Mouse (Mus musculus) forebrain, embryonic 10.5 days (tissue): ENCODE measurements around the gene Trpm8. TPM values are rescaled to one million over a fixed set of nuclear protein-coding genes. Genes with fewer than 3 reads are reported as not detected.

Experiments used
- DNase-seq: peaks from one replicate; pipeline ENCODE4 v3.0.0-alpha.2; 2017; ENCODE audit warnings: low spot score; ENCODE audit errors: extremely low spot score
- H3K27ac ChIP-seq: fragments of 300-500 bp; sonication (generic); 2 replicates; pipeline ENCODE4 v1.5.1; 2016; ENCODE audit warnings: mild to moderate bottlenecking
- H3K27me3 ChIP-seq: fragments of 300-500 bp; sonication (generic); 2 replicates; pipeline ENCODE4 v1.6.1; 2016; ENCODE audit warnings: mild to moderate bottlenecking; ENCODE audit not compliant: poor library complexity, severe bottlenecking
- H3K36me3 ChIP-seq: fragments of 300-500 bp; sonication (generic); replicated peaks from 2 replicates; pipeline ENCODE4 v1.6.1; 2016; ENCODE audit warnings: mild to moderate bottlenecking, moderate library complexity
- H3K4me1 ChIP-seq: fragments of 300-500 bp; sonication (generic); 2 replicates; pipeline ENCODE4 v1.6.1; 2016
- H3K4me3 ChIP-seq: fragments of 300-500 bp; sonication (generic); 2 replicates; pipeline ENCODE4 v1.5.1; 2016; ENCODE audit warnings: mild to moderate bottlenecking, moderate library complexity
- H3K9me3 ChIP-seq: fragments of 300-500 bp; sonication (generic); 2 replicates; pipeline ENCODE4 v1.6.1; 2016; ENCODE audit warnings: mild to moderate bottlenecking, moderate library complexity
- WGBS: fragments of 180-500 bp; shearing (Covaris S2); methylation state at CpG from one replicate; pipeline ENCODE4 v1.1.7; 2016; 5-methylcytosine and 5-hydroxymethylcytosine counted together
- polyA plus RNA-seq: library from polyadenylated mRNA; unstranded; fragments of >200 nt; fragmentation: Nextera tagmentation; extraction: Ambion mirVana; gene quantifications from 2 replicates; pipeline ENCODE4 v1.2.1, GENCODE M21; 2016

The Trpm8 gene
- polyA plus RNA-seq, 1 experiment from 2014 or later = not detected

- Histone ChIP-seq H3K27me3 (no peaks in the 10 kb centered on the region), H3K9me3 (peaks cover 94% of the 10 kb centered on the region), H3K4me1 (no peaks in the 10 kb centered on the region), H3K36me3 (no peaks in the 10 kb centered on the region), H3K4me3 (no peak overlapping the region), H3K27ac (no peak overlapping the region)
- WGBS = 65% methylated on average over 7 of the region's 7 CpGs
- DNase-seq = no peak
These were observed 7.5 kb downstream of the Trpm8 start for GRCm38 (mm10) chr1:88284946-88285320.

DNA sequence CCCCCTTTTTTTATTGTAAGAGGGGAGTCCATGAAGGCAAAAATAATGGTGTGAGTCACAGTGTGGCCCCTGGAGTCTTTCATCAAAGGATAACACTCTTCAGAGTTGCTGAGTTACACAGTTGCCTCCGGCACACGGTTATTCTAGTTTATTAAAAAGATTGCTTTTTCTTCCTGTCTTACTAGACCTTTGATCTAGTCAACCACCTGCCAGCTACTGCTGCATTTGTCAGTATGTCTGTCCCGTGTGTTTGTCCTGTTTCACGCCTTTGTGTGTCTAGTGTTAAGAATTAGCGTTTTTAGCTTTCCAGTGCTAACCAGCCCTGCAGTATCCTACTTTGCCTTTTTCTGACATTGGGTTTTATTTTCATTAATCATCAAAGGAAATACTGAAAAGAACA, 8.2 kb downstream of the Trpm8 start:
- Histone ChIP-seq H3K9me3 (peaks cover 94% of the 10 kb centered on the region), H3K27me3 (no peaks in the 10 kb centered on the region), H3K36me3 (no peaks in the 10 kb centered on the region), H3K4me1 (no peaks in the 10 kb centered on the region), H3K27ac (no peak overlapping the region), H3K4me3 (no peak overlapping the region)
- WGBS = 69% methylated on average over 5 of the region's 5 CpGs
- no peak for DNase-seq

GRCm38 (mm10) chr1:88286136-88286845, 8.8 kb downstream of the Trpm8 start:
- H3K27me3 ChIP-seq = no peaks in the 10 kb centered on the region
- no peak for DNase-seq
- peaks cover 98% of the 10 kb centered on the region for H3K9me3 ChIP-seq
- H3K36me3 ChIP-seq = no peaks in the 10 kb centered on the region
- no peak overlapping the region for H3K27ac ChIP-seq
- H3K4me1 ChIP-seq = no peaks in the 10 kb centered on the region
- no peak overlapping the region for H3K4me3 ChIP-seq
- WGBS = 83% methylated on average over 15 of the region's 15 CpGs

DNA sequence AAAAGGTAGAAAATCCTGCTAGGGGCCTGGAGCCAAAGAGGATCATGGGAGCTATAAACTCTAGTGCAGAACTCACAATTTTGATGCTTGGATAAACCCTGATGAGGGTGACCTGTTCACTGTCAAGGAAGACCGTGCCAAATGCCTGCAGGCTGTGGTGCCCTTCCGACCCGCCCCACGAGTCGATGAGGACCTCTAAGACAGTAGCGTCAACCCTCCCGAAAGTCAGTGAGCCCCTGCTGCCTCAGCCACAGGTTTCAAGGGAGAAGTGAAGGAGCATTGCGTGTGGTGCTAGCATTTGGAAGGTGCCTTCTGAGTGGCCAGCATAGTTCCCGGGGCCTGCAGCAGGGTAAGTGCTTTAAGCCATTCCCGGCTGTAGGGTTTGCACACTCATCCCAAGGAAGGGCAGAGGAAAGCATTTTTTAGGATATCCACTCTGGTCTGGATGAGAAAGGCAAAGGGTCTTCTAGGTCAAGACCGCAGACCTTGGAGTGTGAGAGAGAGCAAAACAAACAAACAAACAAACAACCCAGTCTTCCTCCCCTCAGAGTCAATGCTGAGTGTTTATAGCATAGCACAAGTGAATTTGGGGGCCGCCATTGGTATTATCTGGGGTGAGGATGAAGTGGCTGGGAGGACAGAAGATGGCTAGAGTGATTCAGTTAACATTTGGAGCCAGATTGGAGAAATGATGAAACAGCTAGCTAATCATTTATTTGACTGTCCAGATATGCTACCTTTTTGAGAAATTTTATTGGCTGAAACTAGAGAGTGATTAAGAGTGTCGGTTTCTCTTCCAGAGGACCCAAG, 9.6 kb downstream of the Trpm8 start:
- Histone ChIP-seq H3K27ac (no peak overlapping the region), H3K4me3 (no peak overlapping the region), H3K36me3 (no peaks in the 10 kb centered on the region), H3K4me1 (no peaks in the 10 kb centered on the region), H3K9me3 (peaks cover 99% of the 10 kb centered on the region), H3K27me3 (no peaks in the 10 kb centered on the region)
- WGBS = 76% methylated on average over 13 of the region's 13 CpGs
- no peak for DNase-seq

GRCm38 (mm10) chr1:88287697-88287980, 10.2 kb downstream of the Trpm8 start:
- H3K27ac ChIP-seq = no peak overlapping the region
- H3K4me3 ChIP-seq = no peak overlapping the region
- no peaks in the 10 kb centered on the region for H3K4me1 ChIP-seq
- no peaks in the 10 kb centered on the region for H3K36me3 ChIP-seq
- peak; percentile 75 for DNase-seq
- H3K9me3 ChIP-seq = peaks cover 97% of the 10 kb centered on the region
- 41% methylated on average over 5 of the region's 5 CpGs for WGBS
- no peaks in the 10 kb centered on the region for H3K27me3 ChIP-seq

GRCm38 (mm10) chr1:88288056-88288788, 10.8 kb downstream of the Trpm8 start:
- no peaks in the 10 kb centered on the region for H3K4me1 ChIP-seq
- 41% methylated on average over 3 of the region's 3 CpGs for WGBS
- no peak for DNase-seq
- no peaks in the 10 kb centered on the region for H3K36me3 ChIP-seq
- no peak overlapping the region for H3K4me3 ChIP-seq
- no peaks in the 10 kb centered on the region for H3K27me3 ChIP-seq
- peaks cover 91% of the 10 kb centered on the region for H3K9me3 ChIP-seq
- no peak overlapping the region for H3K27ac ChIP-seq

- Histone ChIP-seq H3K27ac (no peak overlapping the region), H3K36me3 (no peaks in the 10 kb centered on the region), H3K9me3 (peaks cover 86% of the 10 kb centered on the region), H3K4me3 (no peak overlapping the region), H3K27me3 (no peaks in the 10 kb centered on the region), H3K4me1 (no peaks in the 10 kb centered on the region)
- 73% methylated on average over 3 of the region's 3 CpGs for WGBS
- DNase-seq = no peak
These were observed 11.3 kb downstream of the Trpm8 start for GRCm38 (mm10) chr1:88288789-88289127.

GRCm38 (mm10) chr1:88289152-88289551, 11.7 kb downstream of the Trpm8 start:
- Histone ChIP-seq H3K27me3 (no peaks in the 10 kb centered on the region), H3K9me3 (peaks cover 82% of the 10 kb centered on the region), H3K4me3 (no peak overlapping the region), H3K36me3 (no peaks in the 10 kb centered on the region), H3K4me1 (no peaks in the 10 kb centered on the region), H3K27ac (no peak overlapping the region)
- DNase-seq = no peak
- WGBS = 41% methylated on average over 2 of the region's 2 CpGs

- WGBS = 40% methylated on average over 4 of the region's 4 CpGs
- H3K27me3 ChIP-seq = no peaks in the 10 kb centered on the region
- peaks cover 81% of the 10 kb centered on the region for H3K9me3 ChIP-seq
- H3K27ac ChIP-seq = no peak overlapping the region
- H3K4me3 ChIP-seq = no peak overlapping the region
- DNase-seq = no peak
- no peaks in the 10 kb centered on the region for H3K4me1 ChIP-seq
- no peaks in the 10 kb centered on the region for H3K36me3 ChIP-seq
These were observed 12.5 kb downstream of the Trpm8 start for GRCm38 (mm10) chr1:88289917-88290316.

GRCm38 (mm10) chr1:88290511-88290910, 13.1 kb downstream of the Trpm8 start:
- Histone ChIP-seq H3K9me3 (peaks cover 78% of the 10 kb centered on the region), H3K4me3 (no peak overlapping the region), H3K27ac (no peak overlapping the region), H3K4me1 (no peaks in the 10 kb centered on the region), H3K27me3 (no peaks in the 10 kb centered on the region), H3K36me3 (no peaks in the 10 kb centered on the region)
- 72% methylated on average over 1 of the region's 1 CpGs for WGBS
- no peak for DNase-seq

GRCm38 (mm10) chr1:88291409-88292005, 14.0 kb downstream of the Trpm8 start:
- DNase-seq = peak; percentile 15
- 67% methylated on average over 3 of the region's 3 CpGs for WGBS
- no peak overlapping the region for H3K27ac ChIP-seq
- peaks cover 78% of the 10 kb centered on the region for H3K9me3 ChIP-seq
- H3K4me3 ChIP-seq = no peak overlapping the region
- H3K36me3 ChIP-seq = no peaks in the 10 kb centered on the region
- no peaks in the 10 kb centered on the region for H3K4me1 ChIP-seq
- no peaks in the 10 kb centered on the region for H3K27me3 ChIP-seq

- Histone ChIP-seq H3K4me1 (no peaks in the 10 kb centered on the region), H3K9me3 (peaks cover 78% of the 10 kb centered on the region), H3K27ac (no peak overlapping the region), H3K36me3 (no peaks in the 10 kb centered on the region), H3K27me3 (no peaks in the 10 kb centered on the region), H3K4me3 (no peak overlapping the region)
- peak; percentile 15 for DNase-seq
- WGBS = 55% methylated on average over 2 of the region's 2 CpGs
These were observed 14.6 kb downstream of the Trpm8 start for GRCm38 (mm10) chr1:88292057-88292456.

DNA sequence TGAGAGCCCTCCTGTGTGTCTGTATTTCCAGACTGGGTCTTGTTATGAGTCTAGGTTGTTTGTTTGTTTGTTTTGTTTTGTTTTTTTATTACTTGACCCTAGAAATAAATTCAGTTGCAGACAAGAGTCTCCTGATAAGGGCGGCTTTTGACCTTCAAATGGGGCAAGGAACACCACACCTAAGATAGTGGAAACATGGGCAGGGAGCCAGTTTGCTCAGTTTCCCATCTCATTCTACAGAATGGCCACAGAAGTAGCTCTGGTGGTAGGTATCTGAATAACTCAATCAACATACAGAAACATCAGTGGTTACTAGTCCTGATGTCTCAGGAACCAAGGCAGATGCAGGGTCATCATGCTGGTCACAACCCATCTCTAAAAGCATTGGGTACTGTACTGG, 17.2 kb downstream of the Trpm8 start:
- 20% methylated on average over 1 of the region's 1 CpGs for WGBS
- H3K27ac ChIP-seq = no peak overlapping the region
- DNase-seq = no peak
- no peaks in the 10 kb centered on the region for H3K4me1 ChIP-seq
- H3K9me3 ChIP-seq = peaks cover 78% of the 10 kb centered on the region
- H3K27me3 ChIP-seq = no peaks in the 10 kb centered on the region
- H3K4me3 ChIP-seq = no peak overlapping the region
- H3K36me3 ChIP-seq = no peaks in the 10 kb centered on the region
